9 mouse cellular contexts compared by ENCODE assay signal in the genomic region with DNA sequence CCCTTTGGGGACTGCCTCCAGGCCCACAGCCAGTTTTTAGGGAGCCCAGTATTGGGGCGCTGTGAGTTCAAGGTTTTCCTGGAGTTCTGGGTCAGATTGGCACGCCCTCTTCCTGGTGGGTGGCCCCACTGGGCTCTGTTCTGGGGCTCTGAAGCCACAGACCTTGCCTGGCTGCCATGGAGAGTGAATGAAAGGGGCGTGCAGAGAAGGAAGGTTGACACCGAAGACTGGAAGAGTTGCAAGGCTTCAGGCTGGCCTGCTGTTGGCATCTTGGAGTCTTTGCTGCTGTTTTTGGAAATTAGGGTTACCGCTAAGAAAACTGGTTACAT. TPM values are rescaled to one million over a fixed set of nuclear protein-coding genes. Genes with fewer than 3 reads are reported as not detected.
DNase-seq lines count a peak whose midpoint lies in the region; ATAC-seq lines count a peak whose summit lies in the region.
"Had no signal": no experiment of that assay in that cellular context is flagged by ENCODE, and none has a peak within 500 bp of the region (broad histone marks: within the 10 kb centered on the region; RNA-seq: fewer than 3 reads in every experiment).

No protein-coding gene starts in this region.

- no peak for DNase-seq in frontal cortex, postnatal 10 days (ENCODE audit: low spot score in 2 of 2)
- peak; percentile 22 to 48 for DNase-seq in right cerebral cortex, adult 2 months (ENCODE audit: low spot score in 2 of 2)
- DNase-seq in right cerebral cortex, postnatal 4 days = no peak
- no peak for DNase-seq in adrenal gland, postnatal 25 days
- no peak for DNase-seq in adrenal gland, postnatal 14 days

- peak overlapping the region; percentile 63 for H3K4me3 ChIP-seq in limb, embryonic 12.5 days (replicated peaks)
- H3K4me3 ChIP-seq in stomach, embryonic 16.5 days (replicated peaks; ENCODE audit: low read length) = peak overlapping the region; percentile 52

- H3K9me3 ChIP-seq in limb, embryonic 12.5 days = no peaks in the 10 kb centered on the region
- H3K9me3 ChIP-seq in stomach, embryonic 16.5 days (replicated peaks; ENCODE audit: control insufficient read depth, low read length) = no peaks in the 10 kb centered on the region

- no peak overlapping the region for H3K27ac ChIP-seq in limb, embryonic 12.5 days
- H3K27ac ChIP-seq in stomach, embryonic 16.5 days (ENCODE audit: low read length) = no peak overlapping the region

- peaks cover 45% of the 10 kb centered on the region for H3K27me3 ChIP-seq in limb, embryonic 12.5 days
- peaks cover 21% of the 10 kb centered on the region for H3K27me3 ChIP-seq in stomach, embryonic 16.5 days (ENCODE audit: control insufficient read depth, insufficient read depth, low read length)

- peak; percentile 7; the same call in 1 of the 2 replicates for ATAC-seq in frontal cortex, adult (ENCODE audit: low TSS enrichment)
- ATAC-seq in limb, embryonic 12.5 days (ENCODE audit: insufficient number of reproducible peaks, insufficient read depth, low FRiP score, low TSS enrichment, low read depth) = 0 out of 2 replicates have a peak, but pooled peaks have one; percentile 47
- ATAC-seq in stomach, embryonic 16.5 days (ENCODE audit: insufficient read depth, low FRiP score) = no peak

- peaks cover 5% of the 10 kb centered on the region for H3K4me1 ChIP-seq in limb, embryonic 12.5 days (replicated peaks)
- H3K4me1 ChIP-seq in stomach, embryonic 16.5 days (ENCODE audit: control insufficient read depth, insufficient read depth, low read length) = no peaks in the 10 kb centered on the region

- 31% methylated on average over 5 of the region's 5 CpGs for WGBS in limb, embryonic 12.5 days
- WGBS in stomach, embryonic 16.5 days = 46% methylated on average over 5 of the region's 5 CpGs

- peak overlapping the region; percentile 77 for H3K9ac ChIP-seq in limb, embryonic 12.5 days (replicated peaks)
- H3K9ac ChIP-seq in stomach, embryonic 16.5 days (ENCODE audit: low read length) = peak overlapping the region; percentile 63

- H3K36me3 ChIP-seq in limb, embryonic 12.5 days = no peaks in the 10 kb centered on the region
- no peaks in the 10 kb centered on the region for H3K36me3 ChIP-seq in stomach, embryonic 16.5 days (ENCODE audit: control insufficient read depth, insufficient read depth, low read length)

- H3K4me2 ChIP-seq in limb, embryonic 12.5 days = peak overlapping the region; percentile 86
- peak overlapping the region; percentile 90 for H3K4me2 ChIP-seq in stomach, embryonic 16.5 days (ENCODE audit: low read depth, low read length)

RNA-seq across cellular contexts. Expression of gene Syt16, which starts 0.6 kb away (rescaled TPM):
- 5.0 and 5.7 TPM in 2 replicates for polyA plus RNA-seq in limb, embryonic 12.5 days (2016; fragmentation: Nextera tagmentation; extraction: Ambion mirVana)
- polyA plus RNA-seq in stomach, embryonic 16.5 days (2015; fragmentation: Nextera tagmentation; extraction: Ambion mirVana) = 3.7 and 4.7 TPM in 2 replicates
- 1.3 and 1.6 TPM in 2 replicates for total RNA-seq in adrenal gland, postnatal 25 days (2021)
- total RNA-seq in adrenal gland, postnatal 14 days (2021) = 0.78 and 0.90 TPM in 2 replicates
- total RNA-seq: hematopoietic stem cell, adult 5-6 weeks had no signal

RNA-seq across cellular contexts. Expression of gene Snapc1, which starts 33.8 kb away (rescaled TPM):
- 23.0 and 26.5 TPM in 2 replicates for polyA plus RNA-seq in limb, embryonic 12.5 days (2016; fragmentation: Nextera tagmentation; extraction: Ambion mirVana)
- 19.6 and 21.2 TPM in 2 replicates for polyA plus RNA-seq in stomach, embryonic 16.5 days (2015; fragmentation: Nextera tagmentation; extraction: Ambion mirVana)
- 13.1 and 24.1 TPM in 2 replicates for total RNA-seq in adrenal gland, postnatal 25 days (2021)
- total RNA-seq in adrenal gland, postnatal 14 days (2021) = 16.3 and 16.8 TPM in 2 replicates

Comparison
In these comparisons a context has a peak if more than half of its experiments do, and no peak if none do; other contexts are left out.
1. DNase-seq: peak in right cerebral cortex, adult 2 months (2 of 2); none in frontal cortex, postnatal 10 days (0 of 2), right cerebral cortex, postnatal 4 days (single experiment), adrenal gland, postnatal 25 days (single experiment) and adrenal gland, postnatal 14 days (single experiment).